Mouse (Mus musculus) lung, postnatal 0 days (tissue): Measurements from ENCODE around the gene Tmem221. TPM values are rescaled to one million over a fixed set of nuclear protein-coding genes. Genes with fewer than 3 reads are reported as not detected.

Source experiments
- ATAC-seq: fragments of 200-750 bp; cut with Nextera tagmentation; 2 replicates; pipeline ENCODE4 v1.8.0; 2017; ENCODE audit warnings: moderate library complexity
- DNase-seq: peaks from one replicate; pipeline ENCODE4 v3.0.0-alpha.2; 2016; ENCODE audit warnings: low spot score
- H3K27ac ChIP-seq: fragments of 300-500 bp; sonication (generic); 2 replicates; pipeline ENCODE4 v1.5.1; 2014; ENCODE audit warnings: antibody characterized with exemption, mild to moderate bottlenecking, low read length, mixed read lengths
- H3K27me3 ChIP-seq: fragments of 300-500 bp; sonication (generic); replicated peaks from 2 replicates; pipeline ENCODE4 v1.6.1; 2014; ENCODE audit warnings: low read length, mixed read lengths; ENCODE audit not compliant: insufficient read depth
- H3K36me3 ChIP-seq: fragments of 300-500 bp; sonication (generic); 2 replicates; pipeline ENCODE4 v1.6.1; 2014; ENCODE audit warnings: low read length, mixed read lengths; ENCODE audit not compliant: insufficient read depth
- H3K4me1 ChIP-seq: fragments of 300-500 bp; sonication (generic); 2 replicates; pipeline ENCODE4 v1.6.1; 2014; ENCODE audit warnings: antibody characterized with exemption, low read depth, low read length, mixed read lengths; ENCODE audit not compliant: insufficient read depth
- H3K4me2 ChIP-seq: fragments of 300-500 bp; sonication (generic); replicated peaks from 2 replicates; pipeline ENCODE4 v1.6.1; 2014; ENCODE audit warnings: low read depth, mild to moderate bottlenecking, low read length, moderate library complexity, mixed read lengths
- H3K4me3 ChIP-seq: fragments of 300-500 bp; sonication (generic); 2 replicates; pipeline ENCODE4 v1.5.1; 2014; ENCODE audit warnings: low read depth, low read length
- H3K9ac ChIP-seq: fragments of 300-500 bp; sonication (generic); replicated peaks from 2 replicates; pipeline ENCODE4 v1.6.1; 2014; ENCODE audit warnings: low read depth, mild to moderate bottlenecking
- H3K9me3 ChIP-seq: fragments of 300-500 bp; sonication (generic); 2 replicates; pipeline ENCODE4 v1.6.1; 2016; ENCODE audit warnings: low read length, mixed read lengths
- CTCF ChIP-seq: IDR thresholded peaks from 2 replicates; pipeline ENCODE4 v1.5.1; 2016; ENCODE audit warnings: antibody characterized with exemption, mild to moderate bottlenecking
- EP300 ChIP-seq: IDR thresholded peaks from 2 replicates; pipeline ENCODE4 v1.6.1; 2016; ENCODE audit warnings: antibody characterized with exemption, mild to moderate bottlenecking, control low read depth
- WGBS: fragments of 180-500 bp; shearing (Covaris S2); extraction: QIAGEN DNeasy Blood & Tissue Kit; methylation state at CpG from one replicate; pipeline ENCODE4 v1.1.7; 2014; 5-methylcytosine and 5-hydroxymethylcytosine counted together
- polyA plus RNA-seq: library from polyadenylated mRNA; unstranded; fragments of >200 nt; fragmentation: Nextera tagmentation; extraction: Ambion mirVana; gene quantifications from 2 replicates; pipeline ENCODE4 v1.2.1, GENCODE M21; 2015

Tmem221 gene
- polyA plus RNA-seq: 8.5 and 8.7 TPM in 2 replicates

GRCm38 (mm10) chr8:71558071-71558957 is at the start of gene Tmem221:
TSS of gene Tmem221 (minus strand) at chr8:71558871.
- Histone ChIP-seq H3K4me1 (peaks cover 9% of the 10 kb centered on the region; the same call in 1 of the 2 replicates), H3K9ac (peak within 1 kb of the TSS; percentile 34), H3K9me3 (no peaks in the 10 kb centered on the region), H3K36me3 (no peaks in the 10 kb centered on the region), H3K4me3 (peak within 1 kb of the TSS; percentile 45), H3K27ac (no peak within 1 kb of the TSS), H3K4me2 (peak within 1 kb of the TSS; percentile 85), H3K27me3 (peaks cover 31% of the 10 kb centered on the region)
- DNase-seq (no peak), ATAC-seq (peak; percentile 10; the same call in 1 of the 2 replicates)
- TF ChIP-seq EP300 (no peak), CTCF (no peak; the same call in 1 of the 2 replicates)
- WGBS: 5% methylated on average over 70 of the region's 70 CpGs

- no peaks in the 10 kb centered on the region for H3K9me3 ChIP-seq
- no peak overlapping the region for H3K27ac ChIP-seq
Observed at GRCm38 (mm10) chr8:71604021-71604420, 45.4 kb upstream of the Tmem221 start.

GRCm38 (mm10) chr8:71602666-71603334 is 44.1 kb upstream of the Tmem221 start:
- peaks cover 14% of the 10 kb centered on the region; the same call in 1 of the 2 replicates for H3K27me3 ChIP-seq
- peak; percentile 96 for ATAC-seq
- 2% methylated on average over 30 of the region's 32 CpGs for WGBS
- no peak for TF ChIP-seq EP300
- TF ChIP-seq CTCF: no peak
- H3K4me1 ChIP-seq: peaks cover 5% of the 10 kb centered on the region; the same call in 1 of the 2 replicates
- DNase-seq: peak; percentile 96
- no peaks in the 10 kb centered on the region for H3K9me3 ChIP-seq
- H3K36me3 ChIP-seq: no peaks in the 10 kb centered on the region
- H3K27ac ChIP-seq: no peak overlapping the region
- peak overlapping the region; percentile 50 for H3K4me2 ChIP-seq
- peak overlapping the region; percentile 17 for H3K4me3 ChIP-seq
- H3K9ac ChIP-seq: no peak overlapping the region

More at GRCm38 (mm10) chr8:71604021-71604420, 45.4 kb upstream of the Tmem221 start:
- ATAC-seq (no peak), DNase-seq (no peak)
- H3K36me3 ChIP-seq: no peaks in the 10 kb centered on the region
- no peak overlapping the region for H3K4me3 ChIP-seq
- WGBS: 63% methylated on average over 7 of the region's 7 CpGs
- TF ChIP-seq CTCF: no peak
- TF ChIP-seq EP300: no peak
- H3K4me1 ChIP-seq: peaks cover 5% of the 10 kb centered on the region; the same call in 1 of the 2 replicates
- H3K27me3 ChIP-seq: peaks cover 14% of the 10 kb centered on the region; the same call in 1 of the 2 replicates
- H3K4me2 ChIP-seq: no peak overlapping the region
- H3K9ac ChIP-seq: no peak overlapping the region

GRCm38 (mm10) chr8:71601939-71602665 is 43.4 kb upstream of the Tmem221 start:
- 3% methylated on average over 55 of the region's 65 CpGs for WGBS
- no peak overlapping the region for H3K9ac ChIP-seq
- no peaks in the 10 kb centered on the region for H3K9me3 ChIP-seq
- DNase-seq (no peak), ATAC-seq (peak; percentile 4)
- no peaks in the 10 kb centered on the region for H3K36me3 ChIP-seq
- no peak for TF ChIP-seq EP300
- no peak for TF ChIP-seq CTCF
- H3K27me3 ChIP-seq: peaks cover 14% of the 10 kb centered on the region; the same call in 1 of the 2 replicates
- H3K27ac ChIP-seq: no peak overlapping the region
- peak overlapping the region; percentile 17; the same call in 1 of the 2 replicates for H3K4me3 ChIP-seq
- H3K4me2 ChIP-seq: peak overlapping the region; percentile 50
- peaks cover 5% of the 10 kb centered on the region; the same call in 1 of the 2 replicates for H3K4me1 ChIP-seq

- ATAC-seq (no peak), DNase-seq (no peak)
- Histone ChIP-seq H3K4me1 (peaks cover 5% of the 10 kb centered on the region; the same call in 1 of the 2 replicates), H3K27me3 (peaks cover 14% of the 10 kb centered on the region; the same call in 1 of the 2 replicates), H3K9me3 (no peaks in the 10 kb centered on the region), H3K36me3 (no peaks in the 10 kb centered on the region), H3K9ac (no peak overlapping the region), H3K27ac (no peak overlapping the region), H3K4me2 (no peak overlapping the region), H3K4me3 (no peak overlapping the region)
- TF ChIP-seq CTCF (no peak), EP300 (no peak)
- WGBS: 89% methylated on average over 5 of the region's 5 CpGs
Observed at GRCm38 (mm10) chr8:71598841-71599240, 40.2 kb upstream of the Tmem221 start.
